Mouse (Mus musculus) limb, embryonic 12.5 days (tissue): Measurements from ENCODE around the gene Ptprs. TPM values are rescaled to one million over a fixed set of nuclear protein-coding genes. Genes with fewer than 3 reads are reported as not detected.
A peak's percentile ranks its signal among the peaks of the same experiment; 100 is the strongest.

ENCODE experiments used
- ATAC-seq: fragments of 200-750 bp; cut with Nextera tagmentation; 2 replicates; pipeline ENCODE4 v1.8.0; 2017; ENCODE audit warnings: low read depth, moderate TSS enrichment; ENCODE audit not compliant: insufficient number of reproducible peaks, insufficient read depth, low FRiP score, low TSS enrichment
- H3K27ac ChIP-seq: fragments of 300-500 bp; sonication (generic); 2 replicates; pipeline ENCODE4 v1.5.1; 2016; ENCODE audit warnings: mild to moderate bottlenecking, moderate library complexity
- H3K27me3 ChIP-seq: fragments of 300-500 bp; sonication (generic); 2 replicates; pipeline ENCODE4 v1.6.1; 2016; ENCODE audit warnings: mild to moderate bottlenecking, moderate library complexity
- H3K36me3 ChIP-seq: fragments of 300-500 bp; sonication (generic); 2 replicates; pipeline ENCODE4 v1.6.1; 2016; ENCODE audit warnings: mild to moderate bottlenecking, moderate library complexity
- H3K4me1 ChIP-seq: fragments of 300-500 bp; sonication (generic); replicated peaks from 2 replicates; pipeline ENCODE4 v1.6.1; 2016
- H3K4me2 ChIP-seq: fragments of 300-500 bp; sonication (generic); 2 replicates; pipeline ENCODE4 v1.6.1; 2016; ENCODE audit warnings: mild to moderate bottlenecking, moderate library complexity
- H3K4me3 ChIP-seq: fragments of 300-500 bp; sonication (generic); replicated peaks from 2 replicates; pipeline ENCODE4 v1.5.1; 2016; ENCODE audit warnings: mild to moderate bottlenecking
- H3K9ac ChIP-seq: fragments of 300-500 bp; sonication (generic); replicated peaks from 2 replicates; pipeline ENCODE4 v1.6.1; 2016; ENCODE audit warnings: mild to moderate bottlenecking, moderate library complexity
- H3K9me3 ChIP-seq: fragments of 300-500 bp; sonication (generic); 2 replicates; pipeline ENCODE4 v1.6.1; 2016; ENCODE audit warnings: mild to moderate bottlenecking, moderate library complexity
- WGBS: fragments of 180-500 bp; shearing (Covaris S2); methylation state at CpG from one replicate; pipeline ENCODE4 v1.1.7; 2016; 5-methylcytosine and 5-hydroxymethylcytosine counted together
- polyA plus RNA-seq: library from polyadenylated mRNA; unstranded; fragments of >200 nt; fragmentation: Nextera tagmentation; extraction: Ambion mirVana; gene quantifications from 2 replicates; pipeline ENCODE4 v1.2.1, GENCODE M21; 2016

Gene Ptprs
- polyA plus RNA-seq, 1 experiment from 2014 or later = 113 TPM

DNA sequence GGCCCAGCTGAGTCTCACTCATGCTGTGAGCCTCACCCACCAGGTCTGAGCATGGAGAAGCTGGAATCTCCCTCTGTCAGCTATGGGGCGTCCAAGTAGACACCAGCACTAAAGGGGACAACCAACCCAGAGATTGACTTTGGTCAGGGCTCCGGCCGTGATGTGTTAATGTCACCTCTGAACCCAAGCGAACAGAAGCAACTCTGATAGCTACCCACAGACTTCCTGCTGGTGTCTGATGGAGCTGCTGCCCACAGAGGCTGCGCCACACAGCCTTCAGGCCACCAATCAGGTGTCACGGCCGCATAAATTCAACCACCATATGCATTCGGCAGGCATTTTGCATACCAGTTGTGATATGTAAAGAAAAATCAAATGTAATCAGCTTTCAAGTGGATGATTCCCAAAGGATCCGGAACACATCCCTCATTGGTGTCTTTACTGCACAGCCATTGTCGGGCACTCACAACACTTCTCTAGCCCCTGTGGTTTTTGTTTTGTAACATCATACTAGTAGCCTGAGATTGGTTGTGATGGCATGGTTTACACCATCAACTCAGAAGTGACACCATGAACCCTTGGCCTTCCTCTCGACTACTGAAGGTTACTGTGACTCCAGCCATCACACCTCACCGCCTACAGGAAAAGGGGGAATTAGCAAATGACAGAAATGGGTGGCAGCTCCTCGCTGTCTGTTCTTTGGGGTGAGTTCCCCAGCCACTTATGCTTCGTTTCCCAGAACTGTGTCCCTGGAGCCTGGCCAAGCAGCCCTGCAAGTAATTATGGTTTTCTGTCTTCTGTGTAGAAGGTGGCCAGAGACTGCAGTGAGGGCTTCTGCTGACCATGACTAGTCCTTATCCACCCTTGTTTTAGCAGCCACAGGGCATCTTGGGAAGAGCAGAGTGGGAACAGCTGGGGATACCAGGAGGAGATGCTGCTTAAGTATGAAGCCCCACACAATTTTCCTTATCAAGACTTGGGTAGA lies 70.1 kb downstream of the Ptprs start:
- no peaks in the 10 kb centered on the region for H3K9me3 ChIP-seq
- no peaks in the 10 kb centered on the region for H3K27me3 ChIP-seq
- peaks cover 25% of the 10 kb centered on the region for H3K4me1 ChIP-seq
- no peak overlapping the region for H3K9ac ChIP-seq
- peak overlapping the region; percentile 47 for H3K27ac ChIP-seq
- no peak overlapping the region for H3K4me3 ChIP-seq
- WGBS = 84% methylated on average over 14 of the region's 14 CpGs
- no peak overlapping the region for H3K4me2 ChIP-seq
- H3K36me3 ChIP-seq = peaks cover 56% of the 10 kb centered on the region
- ATAC-seq = no peak

DNA sequence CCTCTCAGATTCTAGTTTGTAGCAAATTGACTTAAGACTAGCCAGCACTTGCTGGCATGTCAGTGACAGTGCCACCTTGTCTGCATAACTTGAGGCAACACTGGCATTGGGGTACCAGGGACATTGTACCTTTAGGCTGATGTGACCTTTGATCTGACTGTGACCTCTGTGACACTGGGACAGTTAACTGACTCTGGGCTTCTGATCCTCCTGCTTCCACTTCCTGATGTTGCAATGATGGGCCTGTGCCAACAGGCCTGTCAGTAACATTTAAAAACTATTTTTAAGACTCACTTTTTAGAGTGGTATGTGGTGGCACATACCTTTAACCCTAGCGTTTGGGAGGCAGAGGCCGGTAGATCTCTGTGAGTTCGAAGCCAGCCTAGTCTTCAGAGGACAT lies 70.9 kb downstream of the Ptprs start:
- H3K27me3 ChIP-seq = no peaks in the 10 kb centered on the region
- peaks cover 25% of the 10 kb centered on the region for H3K4me1 ChIP-seq
- no peak overlapping the region for H3K27ac ChIP-seq
- no peaks in the 10 kb centered on the region for H3K9me3 ChIP-seq
- H3K4me2 ChIP-seq = no peak overlapping the region
- peaks cover 56% of the 10 kb centered on the region for H3K36me3 ChIP-seq
- 92% methylated on average over 3 of the region's 3 CpGs for WGBS
- H3K4me3 ChIP-seq = no peak overlapping the region
- ATAC-seq = no peak
- H3K9ac ChIP-seq = no peak overlapping the region

DNA sequence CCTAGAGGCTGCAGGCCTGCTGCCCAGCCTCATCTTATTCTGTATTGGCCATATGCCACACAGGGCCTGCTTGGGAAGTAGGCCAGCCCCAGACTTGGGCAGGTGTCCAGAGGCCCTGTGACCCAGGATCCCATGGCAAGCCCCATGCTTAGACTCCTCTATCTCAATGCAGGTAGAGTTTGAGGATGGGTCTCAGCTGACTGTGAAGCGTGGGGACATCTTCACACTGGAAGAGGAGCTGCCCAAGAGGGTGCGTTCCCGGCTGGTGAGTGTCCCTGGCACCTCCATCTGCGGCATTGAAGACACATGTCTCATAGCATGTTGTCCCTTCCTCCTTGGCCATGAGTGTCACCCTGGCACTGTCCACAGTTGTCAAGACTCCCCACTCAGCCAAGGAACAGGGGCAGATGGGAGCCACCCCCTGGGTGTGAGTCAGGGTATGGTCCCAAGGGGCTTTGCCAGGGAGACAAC lies 75.2 kb downstream of the Ptprs start:
- no peak overlapping the region for H3K4me3 ChIP-seq
- H3K9me3 ChIP-seq = no peaks in the 10 kb centered on the region
- WGBS = 97% methylated on average over 4 of the region's 4 CpGs
- peaks cover 92% of the 10 kb centered on the region for H3K36me3 ChIP-seq
- H3K4me1 ChIP-seq = no peaks in the 10 kb centered on the region
- no peak overlapping the region for H3K4me2 ChIP-seq
- H3K9ac ChIP-seq = no peak overlapping the region
- no peak overlapping the region for H3K27ac ChIP-seq
- no peak for ATAC-seq
- no peaks in the 10 kb centered on the region for H3K27me3 ChIP-seq

DNA sequence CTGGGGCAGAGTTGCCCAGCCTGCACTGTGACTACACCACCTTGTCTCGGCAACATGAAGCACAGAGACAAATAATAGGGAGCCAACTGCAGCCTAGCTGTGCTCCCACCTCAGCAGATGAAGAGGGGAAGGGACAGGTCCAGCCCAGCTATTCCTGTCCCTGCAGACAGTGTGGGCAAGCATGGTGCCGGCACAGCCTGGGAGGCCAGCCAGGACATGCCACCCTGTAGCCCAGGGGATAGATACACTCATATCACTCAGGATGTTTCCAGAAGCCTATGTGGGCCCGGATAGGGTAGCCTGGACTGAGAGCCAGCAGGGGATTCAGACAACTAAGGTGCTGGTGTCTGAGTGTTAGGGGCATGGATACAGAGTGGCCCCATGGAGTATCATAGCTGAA lies 76.1 kb downstream of the Ptprs start:
- Histone ChIP-seq H3K4me1 (no peaks in the 10 kb centered on the region), H3K9me3 (no peaks in the 10 kb centered on the region), H3K27ac (no peak overlapping the region), H3K36me3 (peaks cover 99% of the 10 kb centered on the region), H3K9ac (no peak overlapping the region), H3K4me3 (no peak overlapping the region), H3K27me3 (no peaks in the 10 kb centered on the region), H3K4me2 (no peak overlapping the region)
- WGBS = 82% methylated on average over 3 of the region's 3 CpGs
- ATAC-seq = no peak

DNA sequence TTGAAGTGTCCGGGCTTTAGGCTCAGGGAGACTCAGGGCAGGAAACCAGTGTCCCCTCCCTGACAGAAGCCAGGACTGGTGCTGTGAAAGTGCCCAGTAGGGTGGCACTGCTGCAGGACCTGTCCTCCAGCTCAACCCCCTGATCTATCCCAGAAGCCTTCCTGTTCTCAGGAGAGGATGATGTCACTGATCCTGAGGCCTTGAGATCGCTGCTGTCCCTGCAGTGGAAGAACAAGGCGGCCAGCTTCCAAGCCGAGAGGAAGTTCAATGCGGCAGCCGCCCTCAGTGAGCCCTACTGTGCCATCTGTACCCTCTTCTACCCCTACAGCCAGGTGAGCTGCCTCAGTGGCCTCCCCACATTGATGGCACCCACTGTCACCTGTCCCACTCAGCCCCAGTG lies 80.2 kb downstream of the Ptprs start:
- H3K36me3 ChIP-seq = peaks cover 100% of the 10 kb centered on the region
- H3K4me2 ChIP-seq = no peak overlapping the region
- H3K9ac ChIP-seq = no peak overlapping the region
- H3K27ac ChIP-seq = no peak overlapping the region
- H3K4me3 ChIP-seq = no peak overlapping the region
- WGBS = 85% methylated on average over 6 of the region's 6 CpGs
- no peak for ATAC-seq
- no peaks in the 10 kb centered on the region for H3K9me3 ChIP-seq
- no peaks in the 10 kb centered on the region for H3K27me3 ChIP-seq
- no peaks in the 10 kb centered on the region for H3K4me1 ChIP-seq

DNA sequence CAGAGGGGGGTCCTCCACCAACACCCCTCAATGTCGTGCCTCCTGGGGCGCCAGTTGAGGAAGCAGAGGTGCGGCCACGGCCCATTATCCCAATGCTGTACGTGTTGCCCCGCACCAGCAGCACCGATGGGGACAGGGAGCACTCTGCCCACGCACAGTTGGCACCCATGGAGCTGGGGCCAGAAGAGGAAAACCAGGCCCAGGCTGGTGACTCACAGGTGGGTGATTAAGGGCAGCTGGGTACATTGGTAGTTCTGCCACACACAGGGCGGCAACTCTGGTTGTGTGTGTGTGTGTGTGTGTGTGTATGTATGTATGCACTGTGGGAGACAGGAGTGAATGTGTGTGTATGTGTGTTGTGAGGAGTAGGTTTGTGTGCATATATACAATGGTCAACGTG lies 82.4 kb downstream of the Ptprs start:
- H3K4me1 ChIP-seq = no peaks in the 10 kb centered on the region
- H3K27ac ChIP-seq = no peak overlapping the region
- no peak overlapping the region for H3K9ac ChIP-seq
- H3K27me3 ChIP-seq = no peaks in the 10 kb centered on the region
- peaks cover 100% of the 10 kb centered on the region for H3K36me3 ChIP-seq
- 93% methylated on average over 10 of the region's 10 CpGs for WGBS
- no peaks in the 10 kb centered on the region for H3K9me3 ChIP-seq
- no peak for ATAC-seq
- no peak overlapping the region for H3K4me2 ChIP-seq
- no peak overlapping the region for H3K4me3 ChIP-seq

DNA sequence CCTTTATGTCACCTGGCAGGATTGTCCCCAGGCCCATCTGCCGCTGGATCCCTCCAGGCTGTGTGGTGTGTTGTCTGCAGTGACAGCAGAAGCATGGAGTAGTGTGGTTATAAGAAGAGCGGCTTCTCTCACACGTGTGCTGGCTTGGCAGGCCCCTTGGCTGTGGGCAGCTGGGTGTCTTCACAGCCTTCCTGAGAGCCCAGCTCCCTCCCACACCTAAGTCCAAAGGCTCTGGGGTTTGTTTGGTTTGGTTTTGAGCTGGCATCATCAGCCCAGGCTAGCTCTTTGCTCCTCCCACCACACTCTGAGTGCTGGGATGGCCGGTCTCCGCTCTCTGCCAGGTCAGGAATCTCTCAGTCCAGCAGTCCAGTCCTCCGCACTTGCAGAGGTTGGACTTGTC lies 83.0 kb downstream of the Ptprs start:
- H3K36me3 ChIP-seq = peaks cover 100% of the 10 kb centered on the region
- no peak overlapping the region for H3K4me3 ChIP-seq
- no peaks in the 10 kb centered on the region for H3K9me3 ChIP-seq
- no peak for ATAC-seq
- H3K27me3 ChIP-seq = no peaks in the 10 kb centered on the region
- WGBS = 91% methylated on average over 6 of the region's 6 CpGs
- H3K9ac ChIP-seq = no peak overlapping the region
- no peak overlapping the region for H3K4me2 ChIP-seq
- no peaks in the 10 kb centered on the region for H3K4me1 ChIP-seq
- H3K27ac ChIP-seq = no peak overlapping the region

DNA sequence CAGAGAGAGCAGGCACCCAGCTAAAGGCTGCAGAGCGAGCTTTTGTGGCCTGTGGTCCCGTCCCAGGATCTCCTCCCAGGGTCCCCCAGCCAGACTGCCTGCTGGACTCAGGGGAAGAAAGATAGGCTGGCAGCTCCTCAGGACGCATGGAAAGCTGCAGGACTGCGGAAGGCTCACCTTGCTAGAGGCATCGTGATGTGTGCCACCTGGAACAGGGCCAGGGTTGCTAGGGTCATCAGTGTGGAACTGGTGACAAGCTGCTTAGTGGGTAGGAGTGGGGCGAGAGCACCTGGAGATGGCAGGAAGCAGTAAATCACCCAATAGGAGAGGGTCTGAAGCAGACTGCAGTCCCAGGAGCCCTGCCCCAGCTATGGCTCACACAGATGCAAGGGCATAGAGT lies 88.7 kb downstream of the Ptprs start:
- no peak overlapping the region for H3K4me2 ChIP-seq
- H3K27ac ChIP-seq = no peak overlapping the region
- H3K4me3 ChIP-seq = no peak overlapping the region
- H3K9ac ChIP-seq = no peak overlapping the region
- no peaks in the 10 kb centered on the region for H3K9me3 ChIP-seq
- 84% methylated on average over 6 of the region's 6 CpGs for WGBS
- H3K36me3 ChIP-seq = peaks cover 94% of the 10 kb centered on the region
- no peaks in the 10 kb centered on the region for H3K4me1 ChIP-seq
- no peak for ATAC-seq
- H3K27me3 ChIP-seq = no peaks in the 10 kb centered on the region

DNA sequence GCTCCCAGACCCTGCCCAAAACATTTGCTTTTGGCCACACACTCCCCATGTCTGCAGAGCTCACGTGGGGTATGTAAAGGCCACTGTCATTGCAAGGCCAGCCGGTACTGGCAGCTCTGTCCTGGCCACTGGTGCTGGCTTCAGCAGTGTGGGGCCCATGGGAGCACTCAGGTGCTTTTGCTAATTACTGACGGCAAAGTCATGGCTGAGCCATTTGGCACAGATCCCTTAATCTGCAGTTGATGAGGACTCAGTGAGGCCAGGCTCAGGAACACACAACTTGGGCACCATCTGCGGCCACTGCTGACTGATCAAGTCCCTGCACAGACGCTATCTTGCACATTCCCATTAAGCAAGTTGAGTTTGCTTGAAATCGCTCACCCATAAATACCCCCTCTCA lies 91.4 kb downstream of the Ptprs start:
- peaks cover 94% of the 10 kb centered on the region for H3K36me3 ChIP-seq
- H3K4me2 ChIP-seq = no peak overlapping the region
- no peaks in the 10 kb centered on the region for H3K4me1 ChIP-seq
- H3K4me3 ChIP-seq = no peak overlapping the region
- no peaks in the 10 kb centered on the region for H3K9me3 ChIP-seq
- WGBS = 86% methylated on average over 6 of the region's 6 CpGs
- ATAC-seq = no peak
- no peak overlapping the region for H3K9ac ChIP-seq
- H3K27me3 ChIP-seq = no peaks in the 10 kb centered on the region
- H3K27ac ChIP-seq = no peak overlapping the region

DNA sequence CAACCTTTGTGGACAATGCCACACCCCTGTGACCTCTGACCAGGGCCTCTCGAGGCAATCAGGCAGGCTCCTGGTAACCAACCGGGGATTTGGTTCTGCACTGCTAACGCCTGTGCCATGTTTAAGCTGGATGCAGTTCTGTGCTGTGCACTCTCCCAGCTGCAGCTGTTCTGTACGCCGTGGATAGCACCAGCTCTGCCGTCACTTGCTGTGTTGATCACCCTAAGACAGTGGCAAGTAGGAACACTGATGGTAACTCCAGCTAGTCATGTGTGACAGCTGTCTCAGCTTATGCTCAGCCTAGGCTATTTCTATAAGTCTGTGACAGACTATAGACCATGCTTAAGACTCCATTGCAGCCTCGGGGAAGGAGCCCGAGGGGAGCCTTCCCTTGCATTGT lies 93.3 kb downstream of the Ptprs start:
- 66% methylated on average over 8 of the region's 8 CpGs for WGBS
- H3K36me3 ChIP-seq = peaks cover 94% of the 10 kb centered on the region

DNA sequence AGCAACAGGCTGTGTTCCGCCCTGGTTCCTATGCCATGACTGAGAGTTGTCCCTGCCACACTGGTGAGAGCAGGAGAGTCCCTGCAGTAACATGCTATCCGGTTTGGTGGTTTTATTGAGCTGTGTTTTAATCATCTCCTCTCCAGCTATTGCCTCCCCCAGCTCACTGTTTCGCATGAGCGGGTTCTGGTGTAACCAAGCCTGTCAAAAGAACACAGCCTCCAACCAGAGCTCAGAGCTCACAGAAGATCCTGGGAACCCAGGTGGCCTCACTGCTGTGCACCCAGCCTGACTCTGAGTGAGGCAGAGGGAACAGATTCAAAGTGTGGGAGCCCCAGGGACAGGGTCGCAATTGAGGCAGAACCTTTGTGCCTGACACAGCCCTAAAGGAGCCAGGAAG lies 95.1 kb downstream of the Ptprs start:
- Histone ChIP-seq H3K4me1 (no peaks in the 10 kb centered on the region), H3K4me3 (no peak overlapping the region), H3K9ac (no peak overlapping the region), H3K36me3 (peaks cover 96% of the 10 kb centered on the region), H3K27me3 (no peaks in the 10 kb centered on the region), H3K27ac (no peak overlapping the region), H3K9me3 (no peaks in the 10 kb centered on the region), H3K4me2 (no peak overlapping the region)
- no peak for ATAC-seq
- 93% methylated on average over 5 of the region's 5 CpGs for WGBS

More for the DNA sequence above, 93.3 kb downstream of the Ptprs start:
- H3K9me3 ChIP-seq = no peaks in the 10 kb centered on the region
- H3K27me3 ChIP-seq = no peaks in the 10 kb centered on the region
- no peak overlapping the region for H3K4me2 ChIP-seq
- H3K9ac ChIP-seq = no peak overlapping the region
- no peaks in the 10 kb centered on the region for H3K4me1 ChIP-seq
- ATAC-seq = no peak
- no peak overlapping the region for H3K4me3 ChIP-seq
- no peak overlapping the region for H3K27ac ChIP-seq

DNA sequence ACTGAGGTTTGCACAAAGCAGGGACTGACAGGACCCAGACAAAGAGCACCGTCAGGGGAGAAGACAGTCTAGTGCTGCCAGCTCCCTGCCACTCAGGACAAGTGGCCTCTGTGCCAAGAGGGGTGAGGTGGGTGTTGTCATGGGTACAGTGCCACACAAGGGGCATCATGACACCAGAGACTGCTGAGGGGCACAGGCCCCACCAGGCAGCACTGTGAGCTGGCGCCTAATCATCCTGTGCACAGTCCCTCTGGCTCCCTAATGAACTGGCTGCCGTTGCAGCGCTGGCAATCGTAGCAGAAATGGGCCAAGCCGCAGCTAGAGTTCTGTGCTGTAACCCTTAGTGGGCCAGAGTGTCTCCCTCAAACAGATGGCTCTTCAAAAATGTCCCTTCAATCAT lies 96.0 kb downstream of the Ptprs start:
- Histone ChIP-seq H3K4me2 (no peak overlapping the region), H3K27me3 (no peaks in the 10 kb centered on the region), H3K4me1 (no peaks in the 10 kb centered on the region), H3K9ac (no peak overlapping the region), H3K27ac (no peak overlapping the region), H3K9me3 (no peaks in the 10 kb centered on the region), H3K4me3 (no peak overlapping the region), H3K36me3 (peaks cover 96% of the 10 kb centered on the region)
- no peak for ATAC-seq
- 89% methylated on average over 6 of the region's 6 CpGs for WGBS
